In genomic region chr12:27140335-27140702, GRCm38 (mm10) we compare ENCODE assay signal across 9 mouse cellular contexts.
A peak's percentile ranks its signal among the peaks of the same experiment; 100 is the strongest.
DNase-seq lines count a peak whose midpoint lies in the region; ATAC-seq and TF ChIP-seq lines count a peak whose summit lies in the region.
"Had no signal": no experiment of that assay in that cellular context is flagged by ENCODE, and none has a peak within 500 bp of the region (broad histone marks: within the 10 kb centered on the region; RNA-seq: fewer than 3 reads in every experiment).

No protein-coding gene starts in this region.

- no peaks in the 10 kb centered on the region for H3K27me3 ChIP-seq in forebrain, embryonic 11.5 days (ENCODE audit: control insufficient read depth, insufficient read depth, low read length)
- no peaks in the 10 kb centered on the region for H3K27me3 ChIP-seq in lung, postnatal 0 days (replicated peaks; ENCODE audit: insufficient read depth, low read length)
- H3K27me3 ChIP-seq in stomach, embryonic 15.5 days (replicated peaks): no peaks in the 10 kb centered on the region

- no peaks in the 10 kb centered on the region for H3K36me3 ChIP-seq in forebrain, embryonic 11.5 days (ENCODE audit: control insufficient read depth, insufficient read depth, low read length)
- H3K36me3 ChIP-seq in lung, postnatal 0 days (ENCODE audit: insufficient read depth, low read length): no peaks in the 10 kb centered on the region
- no peaks in the 10 kb centered on the region for H3K36me3 ChIP-seq in stomach, embryonic 15.5 days

- no peak for TF ChIP-seq CTCF in lung, postnatal 0 days (IDR thresholded peaks at IDR 0.05)
- TF ChIP-seq CTCF in gastrocnemius, adult 2 months (IDR thresholded peaks at IDR 0.05): no peak

- no peak for TF ChIP-seq EP300 in lung, postnatal 0 days (IDR thresholded peaks at IDR 0.05)

- peaks cover 21% of the 10 kb centered on the region for H3K4me1 ChIP-seq in forebrain, embryonic 11.5 days (replicated peaks; ENCODE audit: control insufficient read depth, insufficient read depth, low read length)
- no peaks in the 10 kb centered on the region for H3K4me1 ChIP-seq in lung, postnatal 0 days (ENCODE audit: insufficient read depth, low read depth, low read length)
- H3K4me1 ChIP-seq in stomach, embryonic 15.5 days: peaks cover 17% of the 10 kb centered on the region

- H3K4me2 ChIP-seq in forebrain, embryonic 11.5 days (ENCODE audit: low read depth, low read length, severe bottlenecking): peak overlapping the region; percentile 18; the same call in 1 of the 2 replicates
- no peak overlapping the region for H3K4me2 ChIP-seq in lung, postnatal 0 days (replicated peaks; ENCODE audit: low read depth, low read length)
- H3K4me2 ChIP-seq in stomach, embryonic 15.5 days: no peak overlapping the region

- H3K9me3 ChIP-seq in forebrain, embryonic 11.5 days (ENCODE audit: control insufficient read depth, low read length): no peaks in the 10 kb centered on the region
- H3K9me3 ChIP-seq in lung, postnatal 0 days (ENCODE audit: low read length): no peaks in the 10 kb centered on the region
- H3K9me3 ChIP-seq in stomach, embryonic 15.5 days: no peaks in the 10 kb centered on the region

- WGBS in forebrain, embryonic 11.5 days: 3% methylated on average over 5 of the region's 5 CpGs
- WGBS in lung, postnatal 0 days: 35% methylated on average over 5 of the region's 5 CpGs
- WGBS in stomach, embryonic 15.5 days: 22% methylated on average over 5 of the region's 5 CpGs

- H3K27ac ChIP-seq in forebrain, embryonic 11.5 days (ENCODE audit: low read depth, low read length): peak overlapping the region; percentile 95
- no peak overlapping the region for H3K27ac ChIP-seq in lung, postnatal 0 days (ENCODE audit: low read length)
- H3K27ac ChIP-seq in stomach, embryonic 15.5 days: no peak overlapping the region
- H3K27ac ChIP-seq in gastrocnemius, adult 2 months: no peak overlapping the region

- intact Hi-C loops in gastrocnemius, adult 2 months (cut with DNase I): no loop called here

- peak; percentile 85 for ATAC-seq in forebrain, embryonic 11.5 days (replicated peaks; ENCODE audit: low FRiP score)
- ATAC-seq in lung, postnatal 0 days: 0 out of 2 replicates have a peak, but pooled peaks have one; percentile 33
- ATAC-seq in stomach, embryonic 15.5 days (ENCODE audit: insufficient read depth, low FRiP score, low read depth): peak; percentile 39; the same call in 1 of the 2 replicates

- no peak overlapping the region for H3K4me3 ChIP-seq in forebrain, embryonic 11.5 days (ENCODE audit: low read depth, low read length)
- H3K4me3 ChIP-seq in lung, postnatal 0 days (ENCODE audit: low read depth, low read length): no peak overlapping the region
- no peak overlapping the region for H3K4me3 ChIP-seq in stomach, embryonic 15.5 days (replicated peaks)
- no peak overlapping the region for H3K4me3 ChIP-seq in gastrocnemius, adult 2 months

- DNase-seq in ovary, adult 18-20 months (ENCODE audit: low spot score): peak; percentile 7
- DNase-seq in ovary, postnatal 10 days (ENCODE audit: low spot score): no peak
- peak; percentile 86 for DNase-seq in forebrain, embryonic 11.5 days (ENCODE audit: low spot score)
- no peak for DNase-seq in lung, postnatal 0 days (ENCODE audit: low spot score)
- DNase-seq in urinary bladder, postnatal 4 days (ENCODE audit: low spot score in 2 of 2): no peak
- DNase-seq in gastrocnemius, adult 2 months: no peak
- no peak for DNase-seq in c-Kit-positive CD71-positive TER-119-positive erythroid progenitor cells, embryonic 14.5 days (ENCODE audit: low spot score)
- DNase-seq: layer of hippocampus, postnatal 36 days had no signal

- H3K9ac ChIP-seq in forebrain, embryonic 11.5 days (ENCODE audit: low read length): no peak overlapping the region
- no peak overlapping the region for H3K9ac ChIP-seq in lung, postnatal 0 days (replicated peaks; ENCODE audit: low read depth)
- no peak overlapping the region for H3K9ac ChIP-seq in stomach, embryonic 15.5 days

Comparison
In these comparisons a context has a peak if more than half of its experiments do, and no peak if none do; other contexts are left out.
1. DNase-seq: peak in ovary, adult 18-20 months (single experiment) and forebrain, embryonic 11.5 days (single experiment); none in ovary, postnatal 10 days (single experiment), lung, postnatal 0 days (single experiment), urinary bladder, postnatal 4 days (0 of 2), gastrocnemius, adult 2 months (single experiment) and c-Kit-positive CD71-positive TER-119-positive erythroid progenitor cells, embryonic 14.5 days (single experiment).
2. ATAC-seq: peak in every context shown above with its lines; median percentile 85 in forebrain, embryonic 11.5 days; 39 in stomach, embryonic 15.5 days; 33 in lung, postnatal 0 days.